Mouse (Mus musculus) kidney, adult 2 months (tissue): ENCODE data around the gene Epo. TPM values are rescaled to one million over a fixed set of nuclear protein-coding genes. Genes with fewer than 3 reads are reported as not detected.

Source experiments
- DNase-seq: peaks from one replicate; pipeline ENCODE4 v3.0.0; 2021
- H3K27ac ChIP-seq: fragments of 200-500 bp; 2 replicates; pipeline ENCODE4 v1.5.1; 2012; ENCODE audit warnings: low read depth, low read length, control low read depth, inconsistent platforms; ENCODE audit not compliant: insufficient read depth
- H3K27me3 ChIP-seq: fragments of 200-500 bp; replicated peaks from 2 replicates; pipeline ENCODE4 v1.6.1; 2012; ENCODE audit warnings: mild to moderate bottlenecking, moderate library complexity, low read length, inconsistent platforms; ENCODE audit not compliant: control insufficient read depth, insufficient read depth
- H3K36me3 ChIP-seq: fragments of 200-500 bp; 2 replicates; pipeline ENCODE4 v1.6.1; 2012; ENCODE audit warnings: mild to moderate bottlenecking, moderate library complexity, low read length, inconsistent platforms; ENCODE audit not compliant: control insufficient read depth, insufficient read depth
- H3K4me1 ChIP-seq: fragments of 200-500 bp; 2 replicates; pipeline ENCODE4 v1.6.1; 2011; ENCODE audit warnings: low read length; ENCODE audit not compliant: control insufficient read depth, insufficient read depth
- H3K4me3 ChIP-seq: fragments of 200-500 bp; 2 replicates; pipeline ENCODE4 v1.5.1; 2011; ENCODE audit warnings: mild to moderate bottlenecking, low read depth, low read length, control low read depth; ENCODE audit not compliant: insufficient read depth
- CTCF ChIP-seq: fragments of 200-500 bp; conservative IDR thresholded peaks from 2 replicates; pipeline ENCODE4 v1.5.1; 2011; ENCODE audit warnings: low read depth, mild to moderate bottlenecking, control low read depth, low read length, moderate library complexity, mixed read lengths; ENCODE audit not compliant: insufficient read depth, insufficient read length
- POLR2A ChIP-seq: fragments of 200-500 bp; IDR thresholded peaks from one replicate; pipeline ENCODE4 v1.6.1; 2011; ENCODE audit warnings: low read depth, low read length, control low read depth
- WGBS: fragments of 180-500 bp; shearing (Covaris S2); methylation state at CpG from one replicate; pipeline ENCODE4 v1.1.7; 2018; 5-methylcytosine and 5-hydroxymethylcytosine counted together
- polyA plus RNA-seq: library from polyadenylated mRNA; depleted of rRNA; stranded (reverse); fragments of >200 nt; gene quantifications from 2 replicates; pipeline ENCODE4 v1.2.3, GENCODE M21; 2012

Epo gene
- polyA plus RNA-seq, 1 experiment: not detected

DNA sequence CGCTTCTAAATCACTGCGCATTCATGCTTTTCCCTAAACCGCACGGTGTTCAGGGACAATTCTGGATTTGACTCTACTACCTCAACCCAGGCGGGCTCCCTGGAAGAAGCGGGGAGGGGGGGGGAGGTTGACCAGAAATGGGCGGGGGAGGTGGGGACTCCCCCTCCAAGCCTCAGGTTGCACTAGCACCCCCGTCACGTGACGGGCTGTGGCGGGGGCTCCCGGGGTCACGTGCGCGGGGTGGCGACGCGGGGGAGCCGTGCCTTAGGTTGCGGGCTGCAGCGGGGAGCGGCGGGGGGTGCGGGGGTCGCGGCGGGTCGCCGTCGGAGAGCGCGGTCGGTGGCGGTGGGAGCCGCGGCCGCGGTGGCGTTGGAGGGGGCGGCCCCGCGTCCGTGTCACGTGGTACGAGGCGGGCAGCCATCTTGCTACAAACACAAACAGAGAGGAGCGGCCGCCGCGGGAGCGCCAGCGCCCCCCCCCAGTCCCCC, 23.0 kb downstream of the Epo start:
- WGBS: under 1% methylated on average over 44 of the region's 52 CpGs
- peak overlapping the region; percentile 57 for H3K27ac ChIP-seq

DNA sequence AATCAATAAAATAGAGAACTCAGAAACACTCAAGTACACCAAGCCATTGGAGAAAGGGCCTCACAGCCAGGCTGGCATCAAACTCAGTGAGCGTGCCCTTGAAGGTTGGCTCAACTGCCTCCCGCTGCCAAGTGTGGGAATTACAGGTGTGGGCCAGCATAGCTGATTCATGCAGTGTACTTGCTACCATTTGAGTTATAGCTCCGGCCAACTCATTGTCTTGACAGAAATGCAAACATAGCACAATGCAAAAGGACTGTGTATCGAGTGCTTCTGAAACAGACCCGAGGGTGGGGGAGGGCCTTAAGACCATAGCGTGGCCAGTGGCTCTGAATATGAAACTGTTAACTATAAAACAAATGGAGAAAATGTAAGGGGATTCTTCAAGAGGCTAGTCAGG, 29.0 kb downstream of the Epo start:
- Histone ChIP-seq H3K36me3 (no peaks in the 10 kb centered on the region), H3K27me3 (no peaks in the 10 kb centered on the region), H3K4me3 (no peak overlapping the region), H3K4me1 (no peaks in the 10 kb centered on the region), H3K27ac (no peak overlapping the region)
- 73% methylated on average over 6 of the region's 6 CpGs for WGBS
- no peak for DNase-seq
- TF ChIP-seq CTCF (peak; percentile 28; the same call in 1 of the 2 replicates), POLR2A (no peak)

More for the DNA sequence above, 23.0 kb downstream of the Epo start:
- Histone ChIP-seq H3K4me1 (peaks cover 21% of the 10 kb centered on the region; the same call in 1 of the 2 replicates), H3K27me3 (no peaks in the 10 kb centered on the region), H3K4me3 (peak overlapping the region; percentile 94), H3K36me3 (no peaks in the 10 kb centered on the region)
- DNase-seq: peak; percentile 87
- TF ChIP-seq POLR2A: no peak
- TF ChIP-seq CTCF: no peak

DNA sequence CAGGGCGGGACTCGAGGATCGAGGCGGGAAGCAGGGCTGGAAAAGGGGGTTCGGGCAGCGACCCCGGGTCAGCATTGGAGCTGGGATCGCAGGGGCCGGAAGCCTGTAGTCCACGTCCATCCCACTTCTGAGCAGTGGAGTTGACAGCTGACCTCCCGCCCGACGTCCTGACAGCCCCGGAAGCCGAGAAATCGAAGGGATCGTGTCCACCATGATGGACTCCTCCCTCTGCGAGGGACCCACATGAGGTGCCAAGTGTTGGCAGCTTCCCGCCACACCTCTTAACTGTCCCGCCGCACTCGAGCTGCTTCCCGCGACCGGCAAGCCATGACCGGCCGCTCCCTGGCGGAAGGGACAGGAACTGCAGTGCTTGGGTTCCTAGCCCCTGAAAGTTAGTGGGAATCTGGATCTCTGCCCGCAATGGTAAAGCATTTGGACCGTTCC, 30.4 kb downstream of the Epo start:
- H3K27ac ChIP-seq: peak overlapping the region; percentile 90
- TF ChIP-seq POLR2A: no peak
- TF ChIP-seq CTCF: peak; percentile 82

DNA sequence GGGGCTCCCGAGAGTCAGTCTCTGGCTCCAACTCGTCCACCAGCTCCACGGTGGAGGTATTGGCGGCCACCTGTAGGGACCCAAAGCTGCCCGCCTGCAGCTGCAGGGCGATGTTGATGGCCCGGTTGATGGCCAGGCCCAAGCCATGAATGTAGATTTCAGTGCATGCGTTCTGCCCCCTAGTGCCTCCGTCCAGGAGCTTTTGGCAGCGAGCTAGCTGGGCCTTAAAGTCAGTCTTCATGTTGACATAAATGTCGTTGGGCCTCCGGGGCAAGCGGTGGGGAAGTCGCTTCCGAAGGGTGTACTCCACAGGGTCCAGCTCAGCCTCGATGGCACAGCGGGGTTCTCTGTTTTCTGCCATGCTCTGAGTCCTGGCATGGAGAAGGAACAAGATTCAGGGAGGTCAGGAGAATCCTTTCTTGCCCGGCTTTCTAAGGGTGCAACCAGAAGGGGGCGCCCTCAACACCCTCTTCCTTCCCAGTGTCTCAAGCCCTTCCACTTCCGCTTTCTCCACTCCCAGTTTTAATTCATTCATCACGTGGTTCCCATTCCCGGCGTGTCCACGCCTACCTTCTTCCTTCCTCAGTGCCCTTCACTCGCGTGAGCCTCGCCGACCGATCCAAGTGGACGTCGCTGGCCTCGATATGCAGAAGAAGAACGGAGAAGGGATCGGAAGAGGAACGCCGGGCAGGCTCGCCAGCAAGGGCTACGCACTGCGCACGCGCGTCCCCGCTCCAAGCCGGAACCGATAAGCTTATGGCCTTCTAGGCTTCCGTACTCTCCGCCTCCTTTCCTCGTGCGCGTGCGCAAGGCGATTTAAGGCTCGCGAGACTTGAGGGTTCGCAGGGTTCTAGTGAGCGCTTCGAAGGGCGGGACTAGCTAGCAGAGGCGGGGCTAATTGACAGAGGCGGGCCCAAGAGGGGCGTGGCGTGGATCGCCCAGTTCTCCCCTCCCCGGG, 31.1 kb downstream of the Epo start, which contains the start of gene Pop7:
Pop7 (minus strand) TSS at position 810 of the 958 bp plus-strand sequence.
- peak within 1 kb of the TSS; percentile 88 for H3K4me3 ChIP-seq
- H3K36me3 ChIP-seq: no peaks in the 10 kb centered on the region
- peak within 1 kb of the TSS; percentile 98 for H3K27ac ChIP-seq
- WGBS: under 1% methylated on average over 64 of the region's 64 CpGs
- DNase-seq: peak; percentile 100
- TF ChIP-seq POLR2A (peak; percentile 47), CTCF (peak; percentile 80)
- H3K27me3 ChIP-seq: no peaks in the 10 kb centered on the region
- H3K4me1 ChIP-seq: no peaks in the 10 kb centered on the region

More for the DNA sequence above, 30.4 kb downstream of the Epo start:
- Histone ChIP-seq H3K27me3 (no peaks in the 10 kb centered on the region), H3K4me1 (no peaks in the 10 kb centered on the region), H3K36me3 (no peaks in the 10 kb centered on the region), H3K4me3 (peak overlapping the region; percentile 73)
- DNase-seq: peak; percentile 94
- WGBS: under 1% methylated on average over 30 of the region's 30 CpGs

DNA sequence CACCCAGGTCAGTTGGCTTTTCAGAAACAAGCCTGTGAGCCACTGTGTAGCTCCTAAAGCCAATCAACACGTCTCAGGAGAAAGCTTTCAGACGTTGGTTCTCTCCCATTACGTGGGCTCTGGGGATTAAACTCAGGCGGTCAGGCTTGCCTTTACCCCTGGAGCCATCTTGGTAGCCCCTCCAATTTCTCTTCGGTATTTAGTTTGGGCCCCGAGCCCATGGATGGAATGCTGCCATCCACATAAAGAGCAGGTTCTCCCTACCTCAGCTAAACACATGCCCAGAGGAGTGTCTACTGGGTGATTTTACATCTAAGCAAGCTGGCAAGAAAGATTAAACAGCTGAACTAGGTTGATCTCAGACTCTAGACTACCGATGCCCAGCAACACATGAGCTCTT, 32.9 kb downstream of the Epo start:
- TF ChIP-seq CTCF: no peak
- TF ChIP-seq POLR2A: no peak
- no peak for DNase-seq
- H3K4me1 ChIP-seq: no peaks in the 10 kb centered on the region
- H3K4me3 ChIP-seq: no peak overlapping the region
- H3K36me3 ChIP-seq: no peaks in the 10 kb centered on the region
- H3K27ac ChIP-seq: no peak overlapping the region
- 88% methylated on average over 7 of the region's 7 CpGs for WGBS
- no peaks in the 10 kb centered on the region for H3K27me3 ChIP-seq

DNA sequence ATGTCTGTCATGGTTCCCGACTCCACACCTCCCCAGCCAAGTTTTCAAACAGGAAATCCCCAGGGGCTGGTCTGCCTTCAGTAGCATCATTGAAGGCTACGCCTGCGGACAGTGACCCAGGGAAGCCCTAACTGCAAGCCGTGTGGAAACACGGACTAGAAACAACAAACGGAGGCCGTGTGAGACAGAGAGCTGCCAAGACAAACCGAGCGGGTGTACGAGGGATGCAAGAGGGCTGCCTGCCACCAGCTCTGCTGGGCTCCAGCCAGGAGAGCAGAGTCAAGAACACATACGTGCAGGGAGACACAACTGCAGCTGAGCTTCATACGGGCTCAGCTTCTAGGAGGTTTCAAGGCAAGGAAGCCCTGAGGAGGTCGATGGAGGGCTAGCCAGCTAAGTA, 39.2 kb downstream of the Epo start:
- H3K27ac ChIP-seq: no peak overlapping the region
- TF ChIP-seq CTCF: no peak
- no peak for TF ChIP-seq POLR2A

DNA sequence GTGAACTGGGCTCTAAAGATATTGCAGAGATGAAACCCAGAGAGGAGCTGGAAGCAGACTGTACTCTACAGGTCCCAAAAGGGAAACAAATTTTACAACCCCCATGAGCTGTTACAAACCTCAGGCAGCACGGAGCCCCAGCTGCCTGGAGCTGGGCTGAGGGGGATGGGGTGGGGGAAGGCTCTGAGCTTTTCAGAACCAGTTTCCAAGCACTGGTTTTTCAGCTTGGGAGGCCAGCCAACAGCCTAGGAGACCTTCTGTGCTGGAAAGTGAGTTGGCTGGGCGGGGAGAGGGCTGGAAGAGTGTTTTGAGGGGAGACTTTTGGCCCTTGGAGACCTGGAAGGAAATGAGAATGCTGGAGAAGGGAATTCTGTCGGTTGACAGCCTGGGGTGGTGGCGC, 41.5 kb downstream of the Epo start:
- DNase-seq: peak; percentile 67

More for the DNA sequence above, 39.2 kb downstream of the Epo start:
- WGBS: 40% methylated on average over 13 of the region's 13 CpGs
- H3K4me1 ChIP-seq: no peaks in the 10 kb centered on the region
- no peaks in the 10 kb centered on the region for H3K27me3 ChIP-seq
- no peaks in the 10 kb centered on the region for H3K36me3 ChIP-seq
- no peak for DNase-seq
- no peak overlapping the region for H3K4me3 ChIP-seq

More for the DNA sequence above, 41.5 kb downstream of the Epo start:
- TF ChIP-seq POLR2A (no peak), CTCF (no peak)
- Histone ChIP-seq H3K36me3 (no peaks in the 10 kb centered on the region), H3K27ac (no peak overlapping the region), H3K27me3 (no peaks in the 10 kb centered on the region), H3K4me1 (no peaks in the 10 kb centered on the region), H3K4me3 (no peak overlapping the region)
- 43% methylated on average over 4 of the region's 4 CpGs for WGBS
